Mouse (Mus musculus) left cerebral cortex, postnatal 14 days (tissue): ENCODE measurements at regions not wholly inside any gene's neighbourhood (a gene's known extent, or its start where the extent isn't known, plus 50 kb on each side); places are given as distances from the start of the nearest gene placed in this dataset.

Experiments used
- DNase-seq, 2 experiments: peaks; one replicate each; pipeline ENCODE4 v3.0.0; 2021 to 2022; ENCODE audit warnings: low spot score in 2 of 2, mixed read lengths in 1 of 2
- intact Hi-C: fragments of 180-260 bp; cut with DNase I; formaldehyde crosslinking; loops from one replicate; pipeline ENCODE4 v1.15.1; 2025

DNA sequence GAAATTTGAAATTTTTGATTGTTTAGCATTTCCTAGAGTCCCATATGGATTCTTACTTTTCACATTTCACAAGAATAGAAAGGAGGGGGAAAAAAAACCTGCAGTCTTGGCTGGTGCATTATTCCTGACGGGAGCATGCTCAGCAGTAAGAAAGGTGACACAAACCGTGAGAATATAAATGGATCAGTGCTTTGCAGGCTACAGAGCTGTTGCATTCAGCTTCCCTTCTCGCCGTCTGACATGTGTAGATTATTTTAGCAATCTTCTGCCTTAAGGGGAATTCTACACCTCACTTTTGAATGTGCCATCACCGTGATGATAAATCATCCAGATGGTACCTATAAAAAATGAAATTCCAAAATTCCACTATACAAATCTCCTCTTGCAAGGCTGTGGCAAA, 55.3 kb downstream of the Crygf start:
- intact Hi-C loops, result no loop called here
- DNase-seq, result peak in 1 of 2 experiments; percentile 29

DNA sequence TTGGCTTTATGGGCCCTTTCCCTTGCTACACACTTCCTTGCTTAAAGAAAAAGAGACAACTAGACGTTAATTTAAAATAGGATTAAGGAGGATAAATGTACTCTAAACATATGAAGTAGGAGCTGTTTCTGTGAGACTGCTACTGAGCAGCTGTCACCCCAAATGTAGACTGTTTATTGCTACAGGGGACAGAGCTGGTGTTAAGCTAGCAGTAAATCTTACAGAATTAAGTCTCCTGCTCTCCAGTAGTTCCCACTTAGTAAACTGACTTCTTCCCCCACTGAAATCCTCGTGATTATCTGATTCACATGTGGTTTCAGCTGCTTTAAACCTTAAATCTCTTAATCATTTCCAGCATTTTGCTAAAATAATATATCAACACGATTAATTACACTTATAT, 74.1 kb downstream of the Crygf start:
- intact Hi-C loops, result no loop called here
- DNase-seq, result no peak

DNA sequence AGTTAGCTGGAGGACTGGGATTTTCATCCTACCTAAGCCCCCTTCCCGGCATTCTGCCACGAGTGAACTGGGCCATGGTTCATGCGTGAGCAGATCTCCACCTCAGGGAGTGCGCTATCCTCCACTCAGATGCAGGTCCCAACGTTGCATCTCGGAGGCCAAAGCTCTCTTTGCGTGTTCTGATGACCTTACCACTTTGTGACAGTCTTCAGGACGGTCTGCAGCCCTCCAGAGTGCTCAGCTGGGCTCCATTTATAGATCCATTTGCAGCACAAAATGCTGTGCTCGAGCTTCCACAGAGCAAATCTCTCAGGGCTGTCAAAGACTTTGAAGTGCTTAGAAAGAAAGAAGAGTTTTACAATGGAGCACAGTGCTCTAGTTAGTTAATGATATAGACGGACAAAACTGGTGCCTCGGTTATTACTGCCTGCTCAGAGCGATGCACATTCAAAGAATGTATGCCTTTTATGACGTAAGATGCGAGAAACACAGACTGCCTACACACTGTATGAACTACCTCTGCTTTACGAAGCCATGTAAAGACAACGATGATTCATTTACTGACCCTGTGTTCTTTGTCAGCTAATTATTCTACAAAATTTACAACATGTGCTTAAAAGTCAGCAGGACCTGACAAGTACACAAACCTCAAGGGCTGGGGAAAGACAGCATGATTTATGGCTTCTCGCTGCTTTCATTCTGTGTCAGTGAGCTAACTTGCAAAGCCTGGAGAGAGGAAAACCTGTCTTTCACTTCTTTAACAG, 77.8 kb downstream of the Crygf start:
- DNase-seq, result no peak
- intact Hi-C loops, result no loop called here
